Mouse (Mus musculus) midbrain, embryonic 12.5 days (tissue): ENCODE measurements around the gene Gm7168. TPM values are rescaled to one million over a fixed set of nuclear protein-coding genes. Genes with fewer than 3 reads are reported as not detected.
"Not testable (repeated sequence)": the region's sequence is repeated elsewhere in the genome, so short reads cannot be mapped to it uniquely, and the experiment has no call there.

Source experiments
- ATAC-seq: fragments of 200-750 bp; cut with Nextera tagmentation; 2 replicates; pipeline ENCODE4 v1.8.0; 2017; ENCODE audit warnings: low read depth, moderate TSS enrichment, moderate library complexity; ENCODE audit not compliant: low FRiP score
- H3K27ac ChIP-seq: fragments of 300-500 bp; sonication (generic); replicated peaks from 2 replicates; pipeline ENCODE4 v1.5.1; 2016; ENCODE audit warnings: mild to moderate bottlenecking
- H3K27me3 ChIP-seq: fragments of 300-500 bp; sonication (generic); 2 replicates; pipeline ENCODE4 v1.6.1; 2016; ENCODE audit warnings: mild to moderate bottlenecking
- H3K36me3 ChIP-seq: fragments of 300-500 bp; sonication (generic); 2 replicates; pipeline ENCODE4 v1.6.1; 2016
- H3K4me1 ChIP-seq: fragments of 300-500 bp; sonication (generic); 2 replicates; pipeline ENCODE4 v1.6.1; 2016
- H3K4me2 ChIP-seq: fragments of 300-500 bp; sonication (generic); replicated peaks from 2 replicates; pipeline ENCODE4 v1.6.1; 2016; ENCODE audit warnings: mild to moderate bottlenecking, moderate library complexity
- H3K4me3 ChIP-seq: fragments of 300-500 bp; sonication (generic); 2 replicates; pipeline ENCODE4 v1.5.1; 2016; ENCODE audit warnings: mild to moderate bottlenecking
- H3K9ac ChIP-seq: fragments of 300-500 bp; sonication (generic); replicated peaks from 2 replicates; pipeline ENCODE4 v1.6.1; 2016; ENCODE audit warnings: mild to moderate bottlenecking, moderate library complexity
- H3K9me3 ChIP-seq: fragments of 300-500 bp; sonication (generic); 2 replicates; pipeline ENCODE4 v1.6.1; 2016; ENCODE audit warnings: mild to moderate bottlenecking
- WGBS: fragments of 180-500 bp; shearing (Covaris S2); methylation state at CpG from one replicate; pipeline ENCODE4 v1.1.7; 2016; 5-methylcytosine and 5-hydroxymethylcytosine counted together
- polyA plus RNA-seq: library from polyadenylated mRNA; unstranded; fragments of >200 nt; fragmentation: Nextera tagmentation; extraction: Ambion mirVana; gene quantifications from 2 replicates; pipeline ENCODE4 v1.2.1, GENCODE M21; 2016

Gm7168 gene
- polyA plus RNA-seq = not detected in 2 replicates

- not testable (repeated sequence) for ATAC-seq, H3K4me3 ChIP-seq, H3K36me3 ChIP-seq, H3K9ac ChIP-seq, H3K4me2 ChIP-seq, H3K27me3 ChIP-seq, H3K9me3 ChIP-seq, H3K4me1 ChIP-seq, H3K27ac ChIP-seq
- WGBS = 100% methylated on average over 1 of the region's 2 CpGs
These were observed at the start of gene Gm7168 for GRCm38 (mm10) chr17:13948073-13948472. TSS of gene Gm7168 (plus strand) at chr17:13948373.

- Histone ChIP-seq H3K36me3 (peaks cover 46% of the 10 kb centered on the region), H3K9me3 (no peaks in the 10 kb centered on the region), H3K4me3 (no peak overlapping the region), H3K27me3 (no peaks in the 10 kb centered on the region), H3K4me2 (no peak overlapping the region), H3K4me1 (no peaks in the 10 kb centered on the region), H3K27ac (no peak overlapping the region), H3K9ac (no peak overlapping the region)
- 92% methylated on average over 17 of the region's 17 CpGs for WGBS
- ATAC-seq = no peak
These were observed 49.3 kb upstream of the Gm7168 start for GRCm38 (mm10) chr17:13898838-13899237.

- ATAC-seq = no peak
- no peak overlapping the region for H3K4me2 ChIP-seq
- H3K9ac ChIP-seq = no peak overlapping the region
- no peaks in the 10 kb centered on the region for H3K27me3 ChIP-seq
- no peak overlapping the region for H3K27ac ChIP-seq
- no peaks in the 10 kb centered on the region for H3K4me1 ChIP-seq
- H3K36me3 ChIP-seq = peaks cover 50% of the 10 kb centered on the region
- 87% methylated on average over 7 of the region's 7 CpGs for WGBS
- H3K4me3 ChIP-seq = no peak overlapping the region
- no peaks in the 10 kb centered on the region for H3K9me3 ChIP-seq
These were observed 48.9 kb upstream of the Gm7168 start for GRCm38 (mm10) chr17:13899241-13899640.

DNA sequence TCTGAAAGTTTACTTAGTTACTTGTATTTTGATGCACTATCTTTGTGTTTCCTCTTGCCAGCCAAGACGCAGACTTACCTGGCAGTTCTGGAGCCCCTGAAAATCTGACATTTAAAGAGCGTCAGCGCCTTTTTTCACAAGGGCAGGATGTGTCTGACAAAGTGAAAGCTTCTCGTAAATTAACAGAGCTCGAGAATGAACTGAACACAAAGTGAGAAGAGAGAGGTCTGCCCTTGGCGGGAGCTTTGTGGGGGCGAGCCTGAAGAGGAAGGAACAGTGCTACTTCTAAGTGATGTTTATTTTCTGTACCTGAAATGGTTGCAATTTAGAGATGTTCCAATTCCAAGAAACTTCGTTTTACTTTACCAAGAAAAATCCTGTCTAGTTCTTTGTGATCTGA, 44.4 kb upstream of the Gm7168 start:
- no peaks in the 10 kb centered on the region for H3K27me3 ChIP-seq
- no peak for ATAC-seq
- no peak overlapping the region for H3K9ac ChIP-seq
- no peaks in the 10 kb centered on the region for H3K4me1 ChIP-seq
- no peak overlapping the region for H3K4me3 ChIP-seq
- no peak overlapping the region for H3K27ac ChIP-seq
- H3K4me2 ChIP-seq = no peak overlapping the region
- H3K36me3 ChIP-seq = peaks cover 60% of the 10 kb centered on the region
- WGBS = 86% methylated on average over 8 of the region's 8 CpGs
- H3K9me3 ChIP-seq = no peaks in the 10 kb centered on the region

- H3K27me3 ChIP-seq = no peaks in the 10 kb centered on the region
- peaks cover 45% of the 10 kb centered on the region for H3K36me3 ChIP-seq
- no peak overlapping the region for H3K27ac ChIP-seq
- no peak overlapping the region for H3K4me2 ChIP-seq
- no peaks in the 10 kb centered on the region for H3K9me3 ChIP-seq
- no peak for ATAC-seq
- no peak overlapping the region for H3K9ac ChIP-seq
- 92% methylated on average over 5 of the region's 5 CpGs for WGBS
- no peaks in the 10 kb centered on the region for H3K4me1 ChIP-seq
- H3K4me3 ChIP-seq = no peak overlapping the region
These were observed 41.1 kb upstream of the Gm7168 start for GRCm38 (mm10) chr17:13907082-13907481.

DNA sequence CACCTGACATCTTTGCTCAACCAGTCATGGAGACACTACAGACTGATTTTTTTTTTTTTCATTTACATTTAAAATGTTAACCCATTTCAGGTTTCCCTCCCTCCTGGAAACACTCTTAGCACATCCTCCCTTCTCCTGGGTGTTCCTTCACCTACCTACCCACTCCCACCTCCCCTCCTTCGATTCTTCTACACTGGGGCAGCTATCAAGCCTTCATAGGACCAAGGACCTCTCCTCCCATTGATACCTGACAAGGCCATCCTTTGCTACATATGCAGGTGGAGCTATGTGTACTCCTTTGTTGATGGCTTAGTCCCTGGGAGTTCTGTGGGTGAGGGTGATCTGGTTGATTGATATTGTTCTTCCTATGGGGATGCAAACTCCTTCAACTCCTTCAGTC, 40.5 kb upstream of the Gm7168 start:
- no peak overlapping the region for H3K4me3 ChIP-seq
- peaks cover 41% of the 10 kb centered on the region for H3K36me3 ChIP-seq
- WGBS = 96% methylated on average over 1 of the region's 1 CpGs
- no peaks in the 10 kb centered on the region for H3K27me3 ChIP-seq
- H3K4me2 ChIP-seq = no peak overlapping the region
- no peaks in the 10 kb centered on the region for H3K4me1 ChIP-seq
- no peak overlapping the region for H3K9ac ChIP-seq
- no peak overlapping the region for H3K27ac ChIP-seq
- ATAC-seq = no peak
- H3K9me3 ChIP-seq = no peaks in the 10 kb centered on the region

DNA sequence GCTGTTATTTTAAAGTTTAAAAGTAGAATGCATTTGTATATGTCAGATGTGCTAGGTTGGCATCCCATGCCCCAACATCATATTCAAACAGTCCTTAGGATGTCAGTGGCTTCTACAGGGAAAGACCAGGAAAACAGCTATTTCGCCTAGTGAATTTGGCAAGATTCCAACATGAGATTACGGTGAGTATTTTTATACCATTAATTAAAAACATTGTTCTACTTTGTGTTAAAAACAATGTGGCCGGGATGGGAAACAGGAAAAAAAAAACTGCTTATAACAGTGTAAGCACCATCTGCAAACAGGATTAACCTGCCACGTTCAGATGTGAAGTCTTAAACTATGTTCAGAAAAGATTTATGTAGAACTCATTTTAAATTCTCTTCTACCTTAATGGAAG, 34.2 kb upstream of the Gm7168 start:
- no peaks in the 10 kb centered on the region for H3K36me3 ChIP-seq
- no peak for ATAC-seq
- no peaks in the 10 kb centered on the region for H3K27me3 ChIP-seq
- no peak overlapping the region for H3K9ac ChIP-seq
- no peak overlapping the region for H3K4me3 ChIP-seq
- no peak overlapping the region for H3K4me2 ChIP-seq
- no peak overlapping the region for H3K27ac ChIP-seq
- H3K9me3 ChIP-seq = no peaks in the 10 kb centered on the region
- H3K4me1 ChIP-seq = no peaks in the 10 kb centered on the region
- WGBS = 74% methylated on average over 4 of the region's 4 CpGs

- Histone ChIP-seq H3K27me3 (no peaks in the 10 kb centered on the region), H3K27ac (no peak overlapping the region), H3K9me3 (no peaks in the 10 kb centered on the region), H3K9ac (no peak overlapping the region), H3K4me3 (no peak overlapping the region), H3K36me3 (no peaks in the 10 kb centered on the region), H3K4me2 (no peak overlapping the region), H3K4me1 (no peaks in the 10 kb centered on the region)
- no peak for ATAC-seq
- 89% methylated on average over 4 of the region's 4 CpGs for WGBS
These were observed 33.6 kb upstream of the Gm7168 start for GRCm38 (mm10) chr17:13914531-13914930.

DNA sequence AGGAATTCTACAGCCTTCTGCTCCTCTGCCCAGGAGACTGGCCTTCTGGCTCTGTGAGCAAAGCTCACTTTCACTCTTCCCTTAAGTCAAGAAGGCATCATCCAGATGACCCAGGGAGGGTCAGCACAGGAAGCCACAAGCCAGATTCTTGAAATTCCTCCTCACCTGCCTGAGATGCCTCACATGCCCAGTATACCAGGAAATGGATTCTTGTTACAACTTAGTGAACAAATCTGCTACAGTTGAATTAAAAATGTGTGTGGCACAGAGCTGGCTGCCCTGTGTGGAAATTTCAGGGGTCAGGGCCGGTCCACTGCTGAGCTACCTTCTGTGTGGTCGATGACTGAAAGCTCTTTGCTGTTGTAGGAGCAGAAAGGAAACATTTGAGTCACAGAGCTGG, 27.4 kb upstream of the Gm7168 start:
- no peaks in the 10 kb centered on the region for H3K27me3 ChIP-seq
- no peak for ATAC-seq
- H3K27ac ChIP-seq = no peak overlapping the region
- 86% methylated on average over 2 of the region's 2 CpGs for WGBS
- no peak overlapping the region for H3K4me3 ChIP-seq
- no peak overlapping the region for H3K4me2 ChIP-seq
- H3K9me3 ChIP-seq = no peaks in the 10 kb centered on the region
- H3K9ac ChIP-seq = no peak overlapping the region
- no peaks in the 10 kb centered on the region for H3K4me1 ChIP-seq
- no peaks in the 10 kb centered on the region for H3K36me3 ChIP-seq

DNA sequence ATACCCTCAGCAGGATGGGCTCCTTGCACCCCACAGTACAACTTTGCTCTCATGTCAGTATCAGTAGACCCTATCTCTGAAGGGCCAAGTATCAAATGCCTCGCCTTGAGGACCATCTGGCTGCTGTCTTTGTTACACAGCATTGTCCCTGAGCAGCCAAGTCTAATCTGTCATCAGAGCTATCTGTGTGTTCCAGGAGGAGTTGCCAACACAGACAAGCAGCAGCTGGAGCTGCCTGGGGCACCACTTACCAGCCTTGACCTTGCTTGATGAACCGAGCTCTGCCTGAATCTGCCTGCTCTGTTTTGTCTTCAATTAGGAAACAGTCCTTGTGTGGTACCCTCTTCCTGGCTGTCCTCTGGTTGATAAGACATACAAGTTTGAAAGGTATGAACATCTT, 24.8 kb upstream of the Gm7168 start:
- H3K27ac ChIP-seq = no peak overlapping the region
- no peak for ATAC-seq
- H3K27me3 ChIP-seq = no peaks in the 10 kb centered on the region
- no peak overlapping the region for H3K9ac ChIP-seq
- H3K4me1 ChIP-seq = no peaks in the 10 kb centered on the region
- H3K36me3 ChIP-seq = no peaks in the 10 kb centered on the region
- no peaks in the 10 kb centered on the region for H3K9me3 ChIP-seq
- no peak overlapping the region for H3K4me3 ChIP-seq
- H3K4me2 ChIP-seq = no peak overlapping the region
- 82% methylated on average over 2 of the region's 2 CpGs for WGBS

- Histone ChIP-seq H3K9ac (no peak overlapping the region), H3K4me2 (no peak overlapping the region), H3K4me1 (no peaks in the 10 kb centered on the region), H3K27ac (no peak overlapping the region), H3K4me3 (no peak overlapping the region), H3K27me3 (no peaks in the 10 kb centered on the region), H3K36me3 (no peaks in the 10 kb centered on the region), H3K9me3 (no peaks in the 10 kb centered on the region)
- ATAC-seq = no peak
- WGBS = 93% methylated on average over 2 of the region's 2 CpGs
These were observed 23.6 kb upstream of the Gm7168 start for GRCm38 (mm10) chr17:13924588-13924987.

- Histone ChIP-seq H3K9ac (no peak overlapping the region), H3K27me3 (no peaks in the 10 kb centered on the region), H3K36me3 (no peaks in the 10 kb centered on the region), H3K4me3 (no peak overlapping the region), H3K4me1 (no peaks in the 10 kb centered on the region), H3K4me2 (no peak overlapping the region), H3K27ac (no peak overlapping the region), H3K9me3 (no peaks in the 10 kb centered on the region)
- WGBS = 72% methylated on average over 3 of the region's 3 CpGs
- no peak for ATAC-seq
These were observed 22.2 kb upstream of the Gm7168 start for GRCm38 (mm10) chr17:13925931-13926330.

DNA sequence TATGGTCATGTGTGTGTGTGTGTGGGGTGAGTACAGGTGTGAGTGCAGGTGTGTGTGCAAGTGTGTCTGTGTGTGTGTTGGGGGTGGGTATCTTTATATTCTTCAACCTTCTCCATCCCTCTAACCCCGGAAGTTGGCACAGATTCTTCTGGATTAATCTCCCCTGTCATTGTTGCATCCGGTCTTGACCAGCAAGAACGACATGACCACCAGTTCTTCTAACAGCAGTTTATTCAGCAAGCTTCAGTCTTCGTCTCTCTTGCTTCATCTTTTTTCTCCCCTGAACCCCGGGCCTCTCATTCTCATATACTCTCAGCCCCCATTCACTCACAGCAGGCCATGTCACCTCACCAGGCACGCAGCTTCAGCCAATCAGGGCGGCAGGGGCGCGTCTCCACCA, 17.8 kb upstream of the Gm7168 start:
- Histone ChIP-seq H3K4me3 (no peak overlapping the region), H3K4me2 (no peak overlapping the region), H3K9me3 (no peaks in the 10 kb centered on the region), H3K4me1 (no peaks in the 10 kb centered on the region), H3K9ac (no peak overlapping the region), H3K36me3 (no peaks in the 10 kb centered on the region), H3K27me3 (no peaks in the 10 kb centered on the region), H3K27ac (no peak overlapping the region)
- WGBS = 86% methylated on average over 9 of the region's 9 CpGs
- ATAC-seq = no peak
